Mouse (Mus musculus): Measurements from ENCODE around the gene Cebpa. TPM values are rescaled to one million over a fixed set of nuclear protein-coding genes. Genes with fewer than 3 reads are reported as not detected.
A peak's percentile ranks its signal among the peaks of the same experiment; 100 is the strongest.

Cebpa gene
- polyA plus RNA-seq, 1 experiment, result 7.7 TPM

DNA sequence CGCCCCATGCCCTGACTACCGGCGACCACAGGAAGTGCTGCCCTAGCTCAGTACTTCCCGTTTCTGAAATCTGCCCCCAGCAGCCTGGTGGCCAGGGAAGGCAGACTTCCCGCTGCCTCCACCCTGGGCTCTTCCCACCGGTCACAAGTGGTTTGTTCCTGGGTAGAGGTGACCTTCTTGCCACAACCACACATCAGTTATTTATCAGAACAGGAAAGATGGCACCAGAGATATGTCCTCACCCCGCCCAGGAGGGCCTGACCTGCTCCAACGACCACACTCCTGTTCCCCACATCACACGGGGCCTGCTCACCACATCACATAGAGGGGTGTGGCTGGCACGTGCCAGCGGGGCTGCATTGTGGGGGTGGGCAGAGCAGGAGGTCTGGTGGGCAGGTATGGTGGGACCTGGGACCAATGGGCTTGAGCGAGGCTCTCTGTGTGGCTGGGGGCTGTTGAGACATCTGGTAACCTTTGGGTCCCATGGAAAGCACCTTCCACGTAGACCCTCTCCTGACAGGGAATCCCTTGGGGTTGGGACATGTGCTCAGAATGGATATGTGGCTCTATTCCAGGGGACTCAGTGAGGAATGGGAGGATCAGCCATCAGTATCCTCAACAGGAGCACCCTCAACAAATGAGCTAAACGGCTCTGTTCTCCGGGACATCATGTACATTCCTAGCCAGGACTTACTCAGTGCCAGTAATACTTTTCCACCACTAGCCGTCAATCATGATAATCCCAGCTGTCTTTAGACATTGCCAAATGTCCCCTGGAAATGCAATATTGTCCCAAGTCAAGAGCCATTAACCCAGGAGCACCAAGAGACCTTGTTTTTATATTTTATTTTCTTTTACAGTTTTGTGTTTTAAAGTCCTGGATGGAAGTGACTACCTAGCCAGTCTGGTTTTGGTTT lies 37.7 kb downstream of the Cebpa start:
- no peak overlapping the region for H3K4me2 ChIP-seq (ENCODE audit: low read depth)
- no peaks in the 10 kb centered on the region for H3K79me2 ChIP-seq (ENCODE audit: control insufficient read depth, insufficient read depth)
- H3ac ChIP-seq (ENCODE audit: control insufficient read depth, insufficient read length), result no peak overlapping the region
- no peaks in the 10 kb centered on the region for H3K27me3 ChIP-seq (ENCODE audit: control insufficient read depth, insufficient read depth, insufficient read length)
- H3K4me3 ChIP-seq, result no peak overlapping the region
- TF ChIP-seq TCF3 (IDR thresholded peaks at IDR 0.05; ENCODE audit: insufficient read length, low read depth) (no peak), POLR2A (IDR thresholded peaks at IDR 0.05; ENCODE audit: insufficient read length, low read depth) (no peak), E2F4 (IDR thresholded peaks at IDR 0.05; ENCODE audit: insufficient read depth) (no peak), USF1 (IDR thresholded peaks at IDR 0.05; ENCODE audit: low read depth) (no peak), SRF (IDR thresholded peaks at IDR 0.05; ENCODE audit: control insufficient read depth, insufficient read length, low read depth) (no peak), MYOG (IDR thresholded peaks at IDR 0.05; ENCODE audit: control insufficient read depth in 1 of 3, insufficient read depth in 1 of 3, insufficient read length in 2 of 3, low read depth in 2 of 3) (peak in 1 of 3 experiments; percentile 14), MYOD1 (IDR thresholded peaks at IDR 0.05; ENCODE audit: control insufficient read depth in 1 of 3, insufficient read length in 2 of 3, low read depth in 2 of 3) (peak in 1 of 3 experiments; percentile 10), CEBPB (IDR thresholded peaks at IDR 0.05; ENCODE audit: insufficient read depth, poor library complexity, severe bottlenecking) (no peak)
- H3K36me3 ChIP-seq (ENCODE audit: control insufficient read depth, insufficient read depth), result no peaks in the 10 kb centered on the region

GRCm38 (mm10) chr7:35157512-35157911 lies 38.4 kb downstream of the Cebpa start:
- Histone ChIP-seq H3K36me3 (ENCODE audit: control insufficient read depth, insufficient read depth) (no peaks in the 10 kb centered on the region), H3K79me2 (ENCODE audit: control insufficient read depth, insufficient read depth) (no peaks in the 10 kb centered on the region), H3ac (ENCODE audit: control insufficient read depth, insufficient read length) (no peak overlapping the region), H3K4me3 (no peak overlapping the region), H3K4me2 (ENCODE audit: low read depth) (no peak overlapping the region), H3K27me3 (ENCODE audit: control insufficient read depth, insufficient read depth, insufficient read length) (no peaks in the 10 kb centered on the region)
- TF ChIP-seq TCF3 (IDR thresholded peaks at IDR 0.05; ENCODE audit: insufficient read length, low read depth) (no peak), POLR2AphosphoS2 (IDR thresholded peaks at IDR 0.05; ENCODE audit: insufficient read length, low read depth) (no peak), TCF12 (IDR thresholded peaks at IDR 0.05; ENCODE audit: insufficient read depth, poor library complexity, severe bottlenecking) (no peak), MAX (IDR thresholded peaks at IDR 0.05; ENCODE audit: low read depth) (no peak), SRF (IDR thresholded peaks at IDR 0.05; ENCODE audit: control insufficient read depth, insufficient read length, low read depth) (no peak), CEBPB (IDR thresholded peaks at IDR 0.05; ENCODE audit: insufficient read depth, poor library complexity, severe bottlenecking) (no peak), POLR2A (IDR thresholded peaks at IDR 0.05; ENCODE audit: insufficient read length, low read depth) (no peak), USF1 (IDR thresholded peaks at IDR 0.05; ENCODE audit: low read depth) (no peak), REST (IDR thresholded peaks at IDR 0.05; ENCODE audit: insufficient read depth, insufficient read length) (no peak), MYOD1 (IDR thresholded peaks at IDR 0.05; ENCODE audit: control insufficient read depth in 1 of 3, insufficient read length in 2 of 3, low read depth in 2 of 3) (no peak), MYOG (IDR thresholded peaks at IDR 0.05; ENCODE audit: control insufficient read depth in 1 of 3, insufficient read depth in 1 of 3, insufficient read length in 2 of 3, low read depth in 2 of 3) (no peak), E2F4 (IDR thresholded peaks at IDR 0.05; ENCODE audit: insufficient read depth) (no peak)

DNA sequence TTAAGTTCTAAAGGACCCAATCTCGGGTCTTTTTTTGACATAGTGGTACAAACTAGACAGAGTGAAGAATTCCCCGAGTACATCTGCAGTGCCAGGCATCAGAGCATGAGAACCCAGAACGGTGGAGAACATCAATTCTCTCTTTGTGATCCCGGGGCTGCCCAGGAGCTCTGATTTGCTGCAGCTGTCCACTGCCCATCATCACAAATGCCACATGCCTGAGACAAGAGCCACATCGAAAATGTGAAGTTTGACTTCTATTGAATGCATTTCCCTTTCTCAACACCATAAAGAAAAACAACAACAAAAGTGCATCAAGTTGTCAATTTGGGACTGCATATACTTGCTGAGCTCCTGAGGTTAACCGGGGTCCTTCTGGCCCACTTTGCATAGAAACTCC lies 43.4 kb downstream of the Cebpa start:
- Histone ChIP-seq H3ac (ENCODE audit: control insufficient read depth, insufficient read length) (no peak overlapping the region), H3K27me3 (ENCODE audit: control insufficient read depth, insufficient read depth, insufficient read length) (no peaks in the 10 kb centered on the region), H3K79me2 (ENCODE audit: control insufficient read depth, insufficient read depth) (no peaks in the 10 kb centered on the region), H3K36me3 (ENCODE audit: control insufficient read depth, insufficient read depth) (no peaks in the 10 kb centered on the region), H3K4me3 (no peak overlapping the region), H3K4me2 (ENCODE audit: low read depth) (no peak overlapping the region)
- no peak for TF ChIP-seq SRF (IDR thresholded peaks at IDR 0.05; ENCODE audit: control insufficient read depth, insufficient read length, low read depth)
- TF ChIP-seq E2F4 (IDR thresholded peaks at IDR 0.05; ENCODE audit: insufficient read depth), result no peak
- peak; percentile 88 to 95 (median 94) for TF ChIP-seq MYOD1 (IDR thresholded peaks at IDR 0.05; ENCODE audit: control insufficient read depth in 1 of 3, insufficient read length in 2 of 3, low read depth in 2 of 3)
- TF ChIP-seq TCF12 (IDR thresholded peaks at IDR 0.05; ENCODE audit: insufficient read depth, poor library complexity, severe bottlenecking), result peak; percentile 57
- no peak for TF ChIP-seq TCF3 (IDR thresholded peaks at IDR 0.05; ENCODE audit: insufficient read length, low read depth)
- no peak for TF ChIP-seq POLR2AphosphoS2 (IDR thresholded peaks at IDR 0.05; ENCODE audit: insufficient read length, low read depth)
- TF ChIP-seq REST (IDR thresholded peaks at IDR 0.05; ENCODE audit: insufficient read depth, insufficient read length), result no peak
- TF ChIP-seq POLR2A (IDR thresholded peaks at IDR 0.05; ENCODE audit: insufficient read length, low read depth), result no peak
- TF ChIP-seq MYOG (IDR thresholded peaks at IDR 0.05; ENCODE audit: control insufficient read depth in 1 of 3, insufficient read depth in 1 of 3, insufficient read length in 2 of 3, low read depth in 2 of 3), result peak in 1 of 3 experiments; percentile 32

DNA sequence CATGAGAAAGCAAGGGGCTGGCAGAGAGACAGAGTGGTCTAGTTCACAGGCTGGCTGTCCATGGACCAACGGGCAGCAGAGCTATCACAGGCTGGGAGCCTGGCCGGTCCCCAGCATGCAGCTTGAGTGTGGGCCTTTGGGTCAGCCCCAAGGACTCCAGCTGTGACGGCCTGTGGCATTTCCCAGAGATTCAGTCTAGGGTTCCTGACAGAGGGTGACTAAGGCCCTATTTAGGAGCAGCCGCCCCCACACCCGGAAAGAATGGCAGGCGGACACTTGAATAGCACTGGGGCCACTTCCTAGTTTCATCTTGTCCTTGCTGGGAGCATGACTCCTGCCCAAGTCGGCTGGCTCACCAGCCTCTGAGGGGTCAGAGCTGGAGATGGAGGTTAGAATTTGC lies 44.5 kb downstream of the Cebpa start:
- Histone ChIP-seq H3K79me2 (ENCODE audit: control insufficient read depth, insufficient read depth) (no peaks in the 10 kb centered on the region), H3ac (ENCODE audit: control insufficient read depth, insufficient read length) (no peak overlapping the region), H3K27me3 (ENCODE audit: control insufficient read depth, insufficient read depth, insufficient read length) (no peaks in the 10 kb centered on the region), H3K36me3 (ENCODE audit: control insufficient read depth, insufficient read depth) (no peaks in the 10 kb centered on the region), H3K4me3 (no peak overlapping the region), H3K4me2 (ENCODE audit: low read depth) (peak overlapping the region; percentile 32)
- no peak for TF ChIP-seq POLR2A (IDR thresholded peaks at IDR 0.05; ENCODE audit: insufficient read length, low read depth)
- TF ChIP-seq MYOD1 (IDR thresholded peaks at IDR 0.05; ENCODE audit: control insufficient read depth in 1 of 3, insufficient read length in 2 of 3, low read depth in 2 of 3), result peak in 2 of 3 experiments; percentile 10 to 67
- no peak for TF ChIP-seq CEBPB (IDR thresholded peaks at IDR 0.05; ENCODE audit: insufficient read depth, poor library complexity, severe bottlenecking)
- no peak for TF ChIP-seq USF1 (IDR thresholded peaks at IDR 0.05; ENCODE audit: low read depth)
- peak in 1 of 3 experiments; percentile 78 for TF ChIP-seq MYOG (IDR thresholded peaks at IDR 0.05; ENCODE audit: control insufficient read depth in 1 of 3, insufficient read depth in 1 of 3, insufficient read length in 2 of 3, low read depth in 2 of 3)
